In the genomic region with DNA sequence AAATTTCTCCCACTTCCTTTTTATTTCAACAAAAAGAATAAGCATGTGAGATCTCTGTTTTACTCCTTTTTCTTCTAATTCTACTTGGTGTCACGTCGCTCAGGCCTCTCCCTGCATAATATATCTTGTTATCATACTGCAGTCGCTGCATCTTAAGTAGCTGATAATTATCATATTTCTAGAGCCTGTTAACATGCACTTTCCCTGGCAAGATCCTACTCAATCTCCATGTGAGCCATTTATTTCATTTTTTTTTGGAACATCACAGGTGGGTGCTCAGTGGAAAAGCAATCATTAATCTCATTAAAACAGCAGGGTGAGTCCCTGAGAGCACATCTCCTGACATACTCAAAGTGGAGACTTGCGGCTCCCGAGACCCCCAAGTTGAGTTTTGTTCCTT, we compare ENCODE assay signal across 26 mouse cellular contexts.
"Had no signal": no experiment of that assay in that cellular context is flagged by ENCODE, and none has a peak within 500 bp of the region (broad histone marks: within the 10 kb centered on the region; RNA-seq: fewer than 3 reads in every experiment).

No protein-coding gene starts in this region.

- H3K4me1 ChIP-seq: limb, embryonic 15.5 days; liver, embryonic 13.5 days; liver, embryonic 15.5 days had no signal

- H3K9me3 ChIP-seq: heart, embryonic 10.5 days; heart, embryonic 12.5 days; hindbrain, embryonic 10.5 days; hindbrain, embryonic 12.5 days; intestine, embryonic 15.5 days; limb, embryonic 13.5 days; limb, embryonic 15.5 days; liver, embryonic 13.5 days; liver, embryonic 15.5 days had no signal

- H3K27me3 ChIP-seq: heart, embryonic 12.5 days; hindbrain, embryonic 12.5 days; intestine, embryonic 15.5 days; limb, embryonic 15.5 days; liver, embryonic 13.5 days; liver, embryonic 15.5 days had no signal

- H3K4me3 ChIP-seq: heart, embryonic 10.5 days; heart, embryonic 12.5 days; hindbrain, embryonic 10.5 days; hindbrain, embryonic 12.5 days; intestine, embryonic 15.5 days; layer of hippocampus, adult 2 months; left cerebral cortex, adult 2 months; limb, embryonic 13.5 days; limb, embryonic 15.5 days; liver, embryonic 13.5 days; liver, embryonic 15.5 days had no signal

- H3K36me3 ChIP-seq: heart, embryonic 10.5 days; heart, embryonic 12.5 days; hindbrain, embryonic 10.5 days; hindbrain, embryonic 12.5 days; intestine, embryonic 15.5 days; limb, embryonic 13.5 days; limb, embryonic 15.5 days; liver, embryonic 13.5 days; liver, embryonic 15.5 days had no signal

- H3K4me2 ChIP-seq: heart, embryonic 12.5 days; hindbrain, embryonic 12.5 days; hindbrain, embryonic 14.5 days; intestine, embryonic 15.5 days; limb, embryonic 13.5 days; limb, embryonic 15.5 days; liver, embryonic 13.5 days; liver, embryonic 15.5 days had no signal

- ATAC-seq: hindbrain, embryonic 16.5 days; inflammation-experienced regulatory T-cells, adult 6 months; intestine, embryonic 15.5 days; intestine, postnatal 0 days; liver, postnatal 0 days had no signal

- DNase-seq: gastrocnemius, postnatal 10 days; gastrocnemius, postnatal 25 days; heart, adult 18-20 months; heart, postnatal 10 days; heart, postnatal 4 days; kidney, adult 18-20 months; kidney, adult 8-10 months; kidney, postnatal 10 days; kidney, postnatal 25 days; kidney, postnatal 4 days; liver, embryonic 13.5 days; liver, postnatal 0 days had no signal

- H3K27ac ChIP-seq: heart, embryonic 10.5 days; hindbrain, embryonic 10.5 days; hindbrain, embryonic 12.5 days; hindbrain, embryonic 14.5 days; intestine, embryonic 15.5 days; layer of hippocampus, adult 2 months; left cerebral cortex, adult 2 months; limb, embryonic 13.5 days; limb, embryonic 15.5 days; liver, embryonic 13.5 days; liver, embryonic 15.5 days had no signal

- H3K9ac ChIP-seq: heart, embryonic 12.5 days; hindbrain, embryonic 12.5 days; hindbrain, embryonic 14.5 days; intestine, embryonic 15.5 days; limb, embryonic 13.5 days; limb, embryonic 15.5 days; liver, embryonic 13.5 days; liver, embryonic 15.5 days; liver, postnatal 0 days had no signal
